Mouse (Mus musculus) midbrain, embryonic 15.5 days (tissue): ENCODE measurements around the gene Abcd3. TPM values are rescaled to one million over a fixed set of nuclear protein-coding genes. Genes with fewer than 3 reads are reported as not detected.
"Not testable (repeated sequence)": the region's sequence is repeated elsewhere in the genome, so short reads cannot be mapped to it uniquely, and the experiment has no call there.

ENCODE experiments used
- ATAC-seq: fragments of 200-750 bp; cut with Nextera tagmentation; replicated peaks from 2 replicates; pipeline ENCODE4 v1.8.0; 2017; ENCODE audit warnings: moderate TSS enrichment
- H3K27ac ChIP-seq: fragments of 300-500 bp; sonication (generic); 2 replicates; pipeline ENCODE4 v1.5.1; 2015; ENCODE audit warnings: mild to moderate bottlenecking, inconsistent platforms
- H3K27me3 ChIP-seq: fragments of 300-500 bp; sonication (generic); replicated peaks from 2 replicates; pipeline ENCODE4 v1.6.1; 2015; ENCODE audit warnings: inconsistent platforms
- H3K36me3 ChIP-seq: fragments of 300-500 bp; sonication (generic); replicated peaks from 2 replicates; pipeline ENCODE4 v1.6.1; 2015; ENCODE audit warnings: inconsistent platforms
- H3K4me1 ChIP-seq: fragments of 300-500 bp; sonication (generic); 2 replicates; pipeline ENCODE4 v1.6.1; 2015; ENCODE audit warnings: inconsistent platforms
- H3K4me2 ChIP-seq: fragments of 300-500 bp; sonication (generic); 2 replicates; pipeline ENCODE4 v1.6.1; 2015; ENCODE audit warnings: inconsistent platforms, mild to moderate bottlenecking, moderate library complexity
- H3K4me3 ChIP-seq: fragments of 300-500 bp; sonication (generic); 2 replicates; pipeline ENCODE4 v1.5.1; 2015; ENCODE audit warnings: mild to moderate bottlenecking, inconsistent platforms
- H3K9ac ChIP-seq: fragments of 300-500 bp; sonication (generic); 2 replicates; pipeline ENCODE4 v1.6.1; 2015; ENCODE audit warnings: mild to moderate bottlenecking, inconsistent platforms
- H3K9me3 ChIP-seq: fragments of 300-500 bp; sonication (generic); 2 replicates; pipeline ENCODE4 v1.6.1; 2016; ENCODE audit warnings: inconsistent platforms
- WGBS: fragments of 180-500 bp; shearing (Covaris S2); methylation state at CpG from one replicate; pipeline ENCODE4 v1.1.7; 2015; ENCODE audit warnings: mixed read lengths; 5-methylcytosine and 5-hydroxymethylcytosine counted together
- polyA plus RNA-seq: library from polyadenylated mRNA; unstranded; fragments of >200 nt; fragmentation: Nextera tagmentation; extraction: Ambion mirVana; gene quantifications from 2 replicates; pipeline ENCODE4 v1.2.1, GENCODE M21; 2015

Gene Abcd3
- polyA plus RNA-seq, 1 experiment from 2014 or later: 70.8 TPM

- ATAC-seq: no peak
- 73% methylated on average over 7 of the region's 7 CpGs for WGBS
Observed at GRCm38 (mm10) chr3:121758373-121758772, 56.7 kb downstream of the Abcd3 start.

GRCm38 (mm10) chr3:121755152-121755551 lies 60.0 kb downstream of the Abcd3 start:
- Histone ChIP-seq H3K4me1 (no peaks in the 10 kb centered on the region), H3K4me3 (no peak overlapping the region), H3K4me2 (no peak overlapping the region), H3K27ac (no peak overlapping the region), H3K9me3 (no peaks in the 10 kb centered on the region), H3K9ac (no peak overlapping the region), H3K36me3 (peaks cover 3% of the 10 kb centered on the region; the same call in 1 of the 2 replicates), H3K27me3 (no peaks in the 10 kb centered on the region)
- ATAC-seq: 0 out of 2 replicates have a peak, but pooled peaks have one; percentile 42
- 24% methylated on average over 3 of the region's 3 CpGs for WGBS

More at GRCm38 (mm10) chr3:121758373-121758772, 56.7 kb downstream of the Abcd3 start:
- Histone ChIP-seq H3K36me3 (peaks cover 5% of the 10 kb centered on the region; the same call in 1 of the 2 replicates), H3K9ac (no peak overlapping the region), H3K4me2 (no peak overlapping the region), H3K27me3 (no peaks in the 10 kb centered on the region), H3K9me3 (no peaks in the 10 kb centered on the region), H3K27ac (no peak overlapping the region), H3K4me1 (no peaks in the 10 kb centered on the region), H3K4me3 (no peak overlapping the region)

- H3K4me2 ChIP-seq, H3K9me3 ChIP-seq, H3K27ac ChIP-seq, H3K4me3 ChIP-seq, H3K9ac ChIP-seq, H3K27me3 ChIP-seq, H3K36me3 ChIP-seq, H3K4me1 ChIP-seq, ATAC-seq: not testable (repeated sequence)
- WGBS: 88% methylated on average over 10 of the region's 10 CpGs
Observed at GRCm38 (mm10) chr3:121754319-121755090, 60.6 kb downstream of the Abcd3 start.

GRCm38 (mm10) chr3:121741186-121741848 lies 73.8 kb downstream of the Abcd3 start:
- H3K9ac ChIP-seq, H3K27ac ChIP-seq, ATAC-seq, H3K36me3 ChIP-seq, H3K4me3 ChIP-seq, H3K27me3 ChIP-seq, H3K9me3 ChIP-seq, H3K4me2 ChIP-seq, H3K4me1 ChIP-seq: not testable (repeated sequence)
- 86% methylated on average over 4 of the region's 4 CpGs for WGBS

GRCm38 (mm10) chr3:121739489-121740213 lies 75.5 kb downstream of the Abcd3 start:
- no peaks in the 10 kb centered on the region for H3K27me3 ChIP-seq
- no peak overlapping the region for H3K4me2 ChIP-seq
- no peak for ATAC-seq
- 79% methylated on average over 17 of the region's 17 CpGs for WGBS
- H3K9ac ChIP-seq: no peak overlapping the region
- no peak overlapping the region for H3K27ac ChIP-seq
- no peaks in the 10 kb centered on the region for H3K9me3 ChIP-seq
- no peaks in the 10 kb centered on the region for H3K36me3 ChIP-seq
- H3K4me3 ChIP-seq: no peak overlapping the region
- H3K4me1 ChIP-seq: peaks cover 5% of the 10 kb centered on the region; the same call in 1 of the 2 replicates

- H3K4me1 ChIP-seq: peaks cover 5% of the 10 kb centered on the region; the same call in 1 of the 2 replicates
- H3K36me3 ChIP-seq: no peaks in the 10 kb centered on the region; the same call in 1 of the 2 replicates
- no peak overlapping the region for H3K27ac ChIP-seq
- no peak overlapping the region for H3K9ac ChIP-seq
- H3K9me3 ChIP-seq: no peaks in the 10 kb centered on the region
- 79% methylated on average over 9 of the region's 9 CpGs for WGBS
- no peak overlapping the region for H3K4me3 ChIP-seq
- no peaks in the 10 kb centered on the region for H3K27me3 ChIP-seq
- H3K4me2 ChIP-seq: no peak overlapping the region
- no peak for ATAC-seq
Observed at GRCm38 (mm10) chr3:121738742-121739342, 76.3 kb downstream of the Abcd3 start.

GRCm38 (mm10) chr3:121737901-121738300 lies 77.2 kb downstream of the Abcd3 start:
- Histone ChIP-seq H3K9me3 (no peaks in the 10 kb centered on the region), H3K27ac (no peak overlapping the region), H3K4me2 (no peak overlapping the region), H3K27me3 (no peaks in the 10 kb centered on the region), H3K4me1 (peaks cover 5% of the 10 kb centered on the region; the same call in 1 of the 2 replicates), H3K4me3 (no peak overlapping the region), H3K9ac (no peak overlapping the region), H3K36me3 (no peaks in the 10 kb centered on the region; the same call in 1 of the 2 replicates)
- WGBS: 81% methylated on average over 2 of the region's 2 CpGs
- ATAC-seq: no peak

GRCm38 (mm10) chr3:121737453-121737852 lies 77.6 kb downstream of the Abcd3 start:
- no peak overlapping the region for H3K27ac ChIP-seq
- WGBS: 46% methylated on average over 1 of the region's 1 CpGs
- peaks cover 5% of the 10 kb centered on the region; the same call in 1 of the 2 replicates for H3K4me1 ChIP-seq
- H3K36me3 ChIP-seq: no peaks in the 10 kb centered on the region; the same call in 1 of the 2 replicates
- H3K9ac ChIP-seq: no peak overlapping the region
- H3K27me3 ChIP-seq: no peaks in the 10 kb centered on the region
- H3K9me3 ChIP-seq: no peaks in the 10 kb centered on the region
- no peak for ATAC-seq
- H3K4me2 ChIP-seq: no peak overlapping the region
- no peak overlapping the region for H3K4me3 ChIP-seq

- peak; percentile 94 for ATAC-seq
- no peak overlapping the region; the same call in 1 of the 2 replicates for H3K27ac ChIP-seq
- WGBS: 33% methylated on average over 18 of the region's 18 CpGs
- no peak overlapping the region for H3K4me3 ChIP-seq
- no peak overlapping the region for H3K4me2 ChIP-seq
- no peaks in the 10 kb centered on the region for H3K9me3 ChIP-seq
- no peaks in the 10 kb centered on the region for H3K27me3 ChIP-seq
- H3K36me3 ChIP-seq: peaks cover 2% of the 10 kb centered on the region
- peaks cover 5% of the 10 kb centered on the region; the same call in 1 of the 2 replicates for H3K4me1 ChIP-seq
- no peak overlapping the region for H3K9ac ChIP-seq
Observed at GRCm38 (mm10) chr3:121736025-121736744, 78.9 kb downstream of the Abcd3 start.

- H3K9me3 ChIP-seq: no peaks in the 10 kb centered on the region
- no peak overlapping the region for H3K4me2 ChIP-seq
- 58% methylated on average over 7 of the region's 7 CpGs for WGBS
- H3K36me3 ChIP-seq: peaks cover 2% of the 10 kb centered on the region
- no peaks in the 10 kb centered on the region for H3K27me3 ChIP-seq
- H3K9ac ChIP-seq: no peak overlapping the region
- H3K27ac ChIP-seq: no peak overlapping the region
- H3K4me3 ChIP-seq: no peak overlapping the region
- peaks cover 5% of the 10 kb centered on the region; the same call in 1 of the 2 replicates for H3K4me1 ChIP-seq
- ATAC-seq: no peak
Observed at GRCm38 (mm10) chr3:121735542-121735941, 79.6 kb downstream of the Abcd3 start.

- no peaks in the 10 kb centered on the region for H3K27me3 ChIP-seq
- H3K36me3 ChIP-seq: peaks cover 2% of the 10 kb centered on the region
- no peak overlapping the region for H3K27ac ChIP-seq
- no peak for ATAC-seq
- H3K4me1 ChIP-seq: peaks cover 4% of the 10 kb centered on the region
- 85% methylated on average over 4 of the region's 4 CpGs for WGBS
- no peaks in the 10 kb centered on the region for H3K9me3 ChIP-seq
- no peak overlapping the region for H3K9ac ChIP-seq
- no peak overlapping the region for H3K4me2 ChIP-seq
- H3K4me3 ChIP-seq: no peak overlapping the region
Observed at GRCm38 (mm10) chr3:121729678-121730077, 85.4 kb downstream of the Abcd3 start.
